Mouse (Mus musculus) induced T-regulatory cell, adult 2 months (primary cell): ENCODE measurements at regions not wholly inside any gene's neighbourhood (a gene's known extent, or its start where the extent isn't known, plus 50 kb on each side); places are given as distances from the start of the nearest gene placed in this dataset.
A peak's percentile ranks its signal among the peaks of the same experiment; 100 is the strongest.

Experiments
- DNase-seq: peaks from one replicate; pipeline ENCODE4 v3.0.0-alpha.2; 2012; ENCODE audit warnings: low read depth

- DNase-seq, result no peak
Measured at GRCm38 (mm10) chr6:28986756-28987155, 73.3 kb upstream of the Lep start.

DNA sequence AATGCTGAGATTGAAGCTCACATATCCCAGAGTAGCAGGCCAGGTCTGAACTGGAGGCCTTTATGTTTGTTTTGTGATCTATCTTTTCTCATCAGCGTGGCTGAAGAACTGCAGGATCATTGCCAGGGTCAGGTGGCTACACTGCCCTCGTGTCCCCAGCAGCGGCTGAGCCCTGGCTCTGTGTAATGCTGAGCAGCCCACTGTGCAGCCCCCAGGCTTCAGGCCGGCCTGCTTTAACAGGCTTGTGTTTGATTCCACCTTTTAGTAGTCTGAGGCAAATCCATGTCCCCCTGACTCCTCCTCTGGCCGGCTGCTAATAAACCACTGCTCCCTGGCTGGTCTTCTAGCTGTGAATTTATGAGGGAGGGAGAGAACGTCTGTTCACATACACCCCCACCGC, 72.6 kb upstream of the Lep start:
- DNase-seq, result no peak

GRCm38 (mm10) chr6:28989433-28989832, 70.6 kb upstream of the Lep start:
- DNase-seq, result no peak

- peak; percentile 54 for DNase-seq
Measured at GRCm38 (mm10) chr6:28990210-28990609, 69.8 kb upstream of the Lep start.

- no peak for DNase-seq
Measured at GRCm38 (mm10) chr6:28994481-28994880, 65.5 kb upstream of the Lep start.

DNA sequence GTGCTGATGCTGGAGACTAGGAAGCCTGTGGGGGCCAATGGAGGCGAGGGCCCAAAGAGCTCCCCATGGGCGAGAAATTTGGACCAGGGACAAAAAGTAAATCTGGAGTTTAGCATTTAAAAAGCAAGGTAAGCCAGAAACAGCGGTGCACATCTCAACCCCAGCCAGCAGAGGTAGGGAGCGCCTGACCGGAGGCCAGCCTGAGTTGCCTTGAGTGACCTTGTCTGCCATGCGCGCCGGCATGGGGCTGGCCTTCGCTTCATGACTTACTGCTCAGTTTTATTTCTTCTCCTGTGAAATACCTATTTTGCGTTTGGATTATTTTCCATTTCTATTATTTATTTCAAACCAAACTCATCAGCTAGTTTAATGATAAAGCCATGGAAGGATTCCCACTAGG, 64.3 kb upstream of the Lep start:
- no peak for DNase-seq

- no peak for DNase-seq
Measured at GRCm38 (mm10) chr6:28999386-29000094, 60.5 kb upstream of the Lep start.

- no peak for DNase-seq
Measured at GRCm38 (mm10) chr6:29002141-29002540, 57.9 kb upstream of the Lep start.

DNA sequence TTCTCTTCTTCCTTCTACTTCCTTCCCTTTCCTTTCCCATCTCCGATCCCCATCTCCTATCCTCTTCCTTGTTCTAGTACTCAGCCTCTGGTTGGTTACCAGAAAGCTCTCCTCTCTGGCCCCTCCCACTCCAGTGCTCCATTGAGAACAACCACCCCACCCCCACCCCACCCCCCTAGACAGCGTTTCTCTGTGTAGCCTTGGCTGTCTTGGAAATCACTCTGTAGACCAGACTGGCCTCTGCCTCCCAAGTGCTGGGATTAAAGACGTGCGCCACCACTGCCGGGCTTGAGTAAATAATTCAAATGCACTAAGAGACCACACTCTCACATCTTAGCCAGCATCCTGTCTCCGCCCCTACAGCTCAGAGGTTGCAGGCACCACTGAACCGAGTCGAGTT, 57.2 kb upstream of the Lep start:
- no peak for DNase-seq

DNA sequence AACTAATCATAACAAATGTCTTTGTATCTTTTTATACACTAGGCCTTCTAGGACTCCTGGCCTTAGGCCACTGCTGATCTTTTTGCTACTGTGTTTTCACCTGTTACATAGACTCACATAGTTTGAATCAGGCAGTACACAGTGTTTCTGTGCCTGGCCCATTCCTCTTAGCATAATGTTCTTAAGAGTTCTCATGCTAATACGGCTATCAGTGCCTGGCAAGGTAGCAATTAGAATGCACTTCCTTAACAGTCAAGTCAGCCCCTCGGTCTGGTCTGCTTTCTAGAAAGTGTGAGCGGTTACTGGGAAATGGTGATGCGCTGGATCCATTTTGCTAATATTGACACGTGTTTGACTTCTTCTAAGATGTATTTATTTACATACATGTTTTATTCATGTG, 54.2 kb upstream of the Lep start:
- no peak for DNase-seq
